Mouse (Mus musculus): ENCODE data around the gene Rrnad1. TPM values are rescaled to one million over a fixed set of nuclear protein-coding genes. Genes with fewer than 3 reads are reported as not detected.

The Rrnad1 gene
- polyA plus RNA-seq, 1 experiment from 2014 or later, result 23.0 TPM

GRCm38 (mm10) chr3:87960586-87961191 lies 30.2 kb upstream of the Rrnad1 start:
- WGBS, result 0% methylated on average over 27 of the region's 27 CpGs
- ATAC-seq (replicated peaks; ENCODE audit: low FRiP score), result peak; percentile 96

GRCm38 (mm10) chr3:87960191-87960585 lies 29.7 kb upstream of the Rrnad1 start:
- no peak; the same call in 1 of the 2 replicates for ATAC-seq (replicated peaks; ENCODE audit: low FRiP score)
- Histone ChIP-seq H3K9ac (peak overlapping the region; percentile 71), H3K4me1 (peaks cover 32% of the 10 kb centered on the region), H3K27me3 (no peaks in the 10 kb centered on the region), H3K27ac (peak overlapping the region; percentile 98), H3K4me2 (peak overlapping the region; percentile 87), H3K4me3 (replicated peaks) (peak overlapping the region; percentile 53), H3K9me3 (replicated peaks) (no peaks in the 10 kb centered on the region), H3K36me3 (no peaks in the 10 kb centered on the region)
- WGBS, result 8% methylated on average over 10 of the region's 10 CpGs

More at GRCm38 (mm10) chr3:87960586-87961191, 30.2 kb upstream of the Rrnad1 start:
- H3K9ac ChIP-seq, result peak overlapping the region; percentile 71
- H3K4me2 ChIP-seq, result peak overlapping the region; percentile 87
- H3K4me3 ChIP-seq (replicated peaks), result peak overlapping the region; percentile 53
- no peaks in the 10 kb centered on the region for H3K27me3 ChIP-seq
- no peaks in the 10 kb centered on the region for H3K36me3 ChIP-seq
- H3K9me3 ChIP-seq (replicated peaks), result no peaks in the 10 kb centered on the region
- peaks cover 32% of the 10 kb centered on the region for H3K4me1 ChIP-seq
- peak overlapping the region; percentile 98 for H3K27ac ChIP-seq

- H3K4me3 ChIP-seq (replicated peaks), result no peak overlapping the region
- H3K9ac ChIP-seq, result no peak overlapping the region
- H3K27ac ChIP-seq, result peak overlapping the region; percentile 98
- H3K4me2 ChIP-seq, result 0 out of 2 replicates have a peak overlapping the region, but pooled peaks have one; percentile 87
- 63% methylated on average over 7 of the region's 7 CpGs for WGBS
- H3K9me3 ChIP-seq (replicated peaks), result no peaks in the 10 kb centered on the region
- H3K27me3 ChIP-seq, result no peaks in the 10 kb centered on the region
- peaks cover 32% of the 10 kb centered on the region for H3K4me1 ChIP-seq
- ATAC-seq (replicated peaks; ENCODE audit: low FRiP score), result no peak
- no peaks in the 10 kb centered on the region for H3K36me3 ChIP-seq
Measured at GRCm38 (mm10) chr3:87959371-87959770, 28.9 kb upstream of the Rrnad1 start.

GRCm38 (mm10) chr3:87958967-87959366 lies 28.4 kb upstream of the Rrnad1 start:
- Histone ChIP-seq H3K9me3 (replicated peaks) (no peaks in the 10 kb centered on the region), H3K9ac (no peak overlapping the region), H3K27me3 (no peaks in the 10 kb centered on the region), H3K27ac (peak overlapping the region; percentile 98), H3K4me2 (no peak overlapping the region), H3K4me3 (replicated peaks) (no peak overlapping the region), H3K36me3 (no peaks in the 10 kb centered on the region), H3K4me1 (peaks cover 32% of the 10 kb centered on the region)
- WGBS, result 52% methylated on average over 1 of the region's 1 CpGs
- ATAC-seq (replicated peaks; ENCODE audit: low FRiP score), result no peak

- Histone ChIP-seq H3K4me1 (peaks cover 33% of the 10 kb centered on the region), H3K36me3 (0 out of 2 replicates have a peak, but pooled peaks cover 1% of the 10 kb centered on the region), H3K4me2 (no peak overlapping the region), H3K27ac (peak overlapping the region; percentile 98), H3K27me3 (no peaks in the 10 kb centered on the region), H3K4me3 (replicated peaks) (no peak overlapping the region), H3K9me3 (replicated peaks) (no peaks in the 10 kb centered on the region), H3K9ac (no peak overlapping the region)
- 22% methylated on average over 4 of the region's 4 CpGs for WGBS
- no peak for ATAC-seq (replicated peaks; ENCODE audit: low FRiP score)
Measured at GRCm38 (mm10) chr3:87958476-87958875, 28.0 kb upstream of the Rrnad1 start.

GRCm38 (mm10) chr3:87958056-87958455 lies 27.5 kb upstream of the Rrnad1 start:
- Histone ChIP-seq H3K27ac (peak overlapping the region; percentile 98), H3K4me1 (peaks cover 38% of the 10 kb centered on the region)

GRCm38 (mm10) chr3:87952440-87952839 lies 21.9 kb upstream of the Rrnad1 start:
- H3K27ac ChIP-seq, result peak overlapping the region; percentile 78
- peak; percentile 72 for ATAC-seq (replicated peaks; ENCODE audit: low FRiP score)
- peaks cover 58% of the 10 kb centered on the region for H3K4me1 ChIP-seq
- H3K9me3 ChIP-seq (replicated peaks), result no peaks in the 10 kb centered on the region
- 15% methylated on average over 5 of the region's 5 CpGs for WGBS
- peak overlapping the region; percentile 12; the same call in 1 of the 2 replicates for H3K9ac ChIP-seq
- H3K4me2 ChIP-seq, result peak overlapping the region; percentile 52
- peak overlapping the region; percentile 22 for H3K4me3 ChIP-seq (replicated peaks)
- peaks cover 26% of the 10 kb centered on the region for H3K27me3 ChIP-seq
- H3K36me3 ChIP-seq, result 0 out of 2 replicates have a peak, but pooled peaks cover 3% of the 10 kb centered on the region

More at GRCm38 (mm10) chr3:87958056-87958455, 27.5 kb upstream of the Rrnad1 start:
- Histone ChIP-seq H3K36me3 (0 out of 2 replicates have a peak, but pooled peaks cover 3% of the 10 kb centered on the region), H3K4me2 (no peak overlapping the region), H3K27me3 (no peaks in the 10 kb centered on the region), H3K4me3 (replicated peaks) (no peak overlapping the region), H3K9ac (no peak overlapping the region), H3K9me3 (replicated peaks) (no peaks in the 10 kb centered on the region)
- WGBS, result 19% methylated on average over 1 of the region's 1 CpGs
- no peak for ATAC-seq (replicated peaks; ENCODE audit: low FRiP score)

GRCm38 (mm10) chr3:87951946-87952345 lies 21.4 kb upstream of the Rrnad1 start:
- Histone ChIP-seq H3K4me3 (replicated peaks) (peak overlapping the region; percentile 22), H3K27ac (peak overlapping the region; percentile 78), H3K4me1 (peaks cover 63% of the 10 kb centered on the region), H3K27me3 (peaks cover 26% of the 10 kb centered on the region), H3K36me3 (0 out of 2 replicates have a peak, but pooled peaks cover 3% of the 10 kb centered on the region), H3K9me3 (replicated peaks) (no peaks in the 10 kb centered on the region), H3K4me2 (peak overlapping the region; percentile 52), H3K9ac (peak overlapping the region; percentile 8; the same call in 1 of the 2 replicates)
- no peak for ATAC-seq (replicated peaks; ENCODE audit: low FRiP score)
- 21% methylated on average over 12 of the region's 12 CpGs for WGBS

GRCm38 (mm10) chr3:87949955-87950515 lies 19.5 kb upstream of the Rrnad1 start:
- Histone ChIP-seq H3K9ac (peak overlapping the region; percentile 21; the same call in 1 of the 2 replicates), H3K4me1 (peaks cover 82% of the 10 kb centered on the region), H3K27me3 (peaks cover 26% of the 10 kb centered on the region), H3K27ac (peak overlapping the region; percentile 60; the same call in 1 of the 2 replicates), H3K9me3 (replicated peaks) (no peaks in the 10 kb centered on the region), H3K4me2 (peak overlapping the region; percentile 65), H3K4me3 (replicated peaks) (peak overlapping the region; percentile 43), H3K36me3 (0 out of 2 replicates have a peak, but pooled peaks cover 3% of the 10 kb centered on the region)
- WGBS, result 12% methylated on average over 13 of the region's 13 CpGs
- no peak for ATAC-seq (replicated peaks; ENCODE audit: low FRiP score)

GRCm38 (mm10) chr3:87949266-87949954 lies 18.9 kb upstream of the Rrnad1 start:
- Histone ChIP-seq H3K4me1 (peaks cover 88% of the 10 kb centered on the region), H3K9me3 (replicated peaks) (no peaks in the 10 kb centered on the region), H3K27ac (peak overlapping the region; percentile 60; the same call in 1 of the 2 replicates), H3K27me3 (peaks cover 26% of the 10 kb centered on the region), H3K4me2 (peak overlapping the region; percentile 65), H3K36me3 (0 out of 2 replicates have a peak, but pooled peaks cover 3% of the 10 kb centered on the region), H3K9ac (peak overlapping the region; percentile 40; the same call in 1 of the 2 replicates), H3K4me3 (replicated peaks) (peak overlapping the region; percentile 43)
- WGBS, result 9% methylated on average over 16 of the region's 16 CpGs
- no peak for ATAC-seq (replicated peaks; ENCODE audit: low FRiP score)

GRCm38 (mm10) chr3:87948378-87949265 lies 18.1 kb upstream of the Rrnad1 start, which contains the start of gene Crabp2:
Crabp2 (plus strand) TSS chr3:87948666.
- Histone ChIP-seq H3K9me3 (replicated peaks) (no peaks in the 10 kb centered on the region), H3K27ac (peak within 1 kb of the TSS; percentile 80), H3K27me3 (peaks cover 26% of the 10 kb centered on the region), H3K36me3 (peaks cover 4% of the 10 kb centered on the region; the same call in 1 of the 2 replicates), H3K4me3 (replicated peaks) (peak within 1 kb of the TSS; percentile 43), H3K4me1 (peaks cover 89% of the 10 kb centered on the region), H3K4me2 (peak within 1 kb of the TSS; percentile 65), H3K9ac (peak within 1 kb of the TSS; percentile 40)
- WGBS, result 1% methylated on average over 35 of the region's 35 CpGs
- peak; percentile 27 for ATAC-seq (replicated peaks; ENCODE audit: low FRiP score)
